Mouse (Mus musculus): ENCODE measurements at regions not wholly inside any gene's neighbourhood (a gene's known extent, or its start where the extent isn't known, plus 50 kb on each side); places are given as distances from the start of the nearest gene placed in this dataset.

DNA sequence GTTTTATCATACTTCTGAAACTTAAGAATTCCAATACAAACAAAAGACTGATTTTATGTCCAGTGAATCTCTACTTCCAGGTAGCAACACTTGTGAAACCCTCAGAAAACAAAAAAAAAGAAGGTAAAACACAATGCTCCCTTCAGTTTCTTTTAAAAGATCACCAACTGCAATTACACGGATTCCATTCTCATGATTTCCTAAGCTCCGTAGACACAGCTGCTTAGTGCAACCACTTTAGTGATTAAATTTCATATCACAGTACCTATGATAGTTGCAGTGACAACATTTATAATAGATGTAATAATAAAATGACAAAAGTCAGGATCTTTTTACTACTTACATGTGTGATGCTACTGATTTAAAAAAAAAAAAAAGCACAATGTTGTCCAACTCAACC lies 1087.6 kb upstream of the Cited2 start:
- no peaks in the 10 kb centered on the region for H3K27me3 ChIP-seq (ENCODE audit: insufficient read depth, low read length)
- no peak for TF ChIP-seq NANOG (IDR thresholded peaks at IDR 0.05; ENCODE audit: borderline replicate concordance, low read length)
- no peak for TF ChIP-seq POU5F1 (IDR thresholded peaks at IDR 0.05; ENCODE audit: borderline replicate concordance, low read length)
- TF ChIP-seq CTCF (conservative IDR thresholded peaks at IDR 0.05; ENCODE audit: low read length) = no peak
- H3K4me1 ChIP-seq (replicated peaks; ENCODE audit: low read depth, low read length) = no peaks in the 10 kb centered on the region
- H3K4me3 ChIP-seq (replicated peaks; ENCODE audit: low read length) = no peak overlapping the region
- H3K36me3 ChIP-seq (ENCODE audit: insufficient read depth, low read length) = no peaks in the 10 kb centered on the region
- H3K9me3 ChIP-seq (ENCODE audit: low read length) = no peaks in the 10 kb centered on the region

- H3K4me1 ChIP-seq (replicated peaks; ENCODE audit: low read depth, low read length) = no peaks in the 10 kb centered on the region
- no peaks in the 10 kb centered on the region for H3K36me3 ChIP-seq (ENCODE audit: insufficient read depth, low read length)
- H3K27me3 ChIP-seq (ENCODE audit: insufficient read depth, low read length) = no peaks in the 10 kb centered on the region
- no peak overlapping the region for H3K4me3 ChIP-seq (replicated peaks; ENCODE audit: low read length)
- no peaks in the 10 kb centered on the region for H3K9me3 ChIP-seq (ENCODE audit: low read length)
- no peak for TF ChIP-seq POU5F1 (IDR thresholded peaks at IDR 0.05; ENCODE audit: borderline replicate concordance, low read length)
- TF ChIP-seq CTCF (conservative IDR thresholded peaks at IDR 0.05; ENCODE audit: low read length) = no peak
- TF ChIP-seq NANOG (IDR thresholded peaks at IDR 0.05; ENCODE audit: borderline replicate concordance, low read length) = no peak
Measured at GRCm38 (mm10) chr10:16637006-16637405, 1086.0 kb upstream of the Cited2 start.

- Histone ChIP-seq H3K9me3 (ENCODE audit: low read length) (no peaks in the 10 kb centered on the region), H3K4me3 (replicated peaks; ENCODE audit: low read length) (no peak overlapping the region), H3K4me1 (replicated peaks; ENCODE audit: low read depth, low read length) (no peaks in the 10 kb centered on the region), H3K36me3 (ENCODE audit: insufficient read depth, low read length) (no peaks in the 10 kb centered on the region), H3K27me3 (ENCODE audit: insufficient read depth, low read length) (no peaks in the 10 kb centered on the region)
- TF ChIP-seq NANOG (IDR thresholded peaks at IDR 0.05; ENCODE audit: borderline replicate concordance, low read length) = no peak
- no peak for TF ChIP-seq CTCF (conservative IDR thresholded peaks at IDR 0.05; ENCODE audit: low read length)
- TF ChIP-seq POU5F1 (IDR thresholded peaks at IDR 0.05; ENCODE audit: borderline replicate concordance, low read length) = no peak
Measured at GRCm38 (mm10) chr10:16638111-16638510, 1084.9 kb upstream of the Cited2 start.

DNA sequence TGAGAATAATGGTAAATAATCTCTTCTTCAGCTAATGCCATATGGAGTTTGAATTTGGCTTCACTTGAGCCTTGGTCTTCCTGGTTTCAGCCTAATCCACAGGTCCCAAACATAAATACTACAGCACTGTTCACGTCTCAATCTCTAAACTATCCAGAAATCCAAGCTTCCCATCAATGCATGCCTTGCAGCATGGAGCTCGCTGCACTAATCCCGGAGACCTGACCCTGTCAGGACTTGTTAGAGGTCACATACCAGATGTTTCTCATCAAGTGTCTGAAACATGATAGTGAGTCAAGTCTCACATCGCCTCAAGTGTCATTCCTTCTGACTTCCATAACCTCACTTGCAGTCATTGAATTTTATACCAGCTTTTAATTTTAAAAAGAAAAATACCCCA lies 1082.9 kb upstream of the Cited2 start:
- no peak for TF ChIP-seq NANOG (IDR thresholded peaks at IDR 0.05; ENCODE audit: borderline replicate concordance, low read length)
- TF ChIP-seq CTCF (conservative IDR thresholded peaks at IDR 0.05; ENCODE audit: low read length) = no peak
- no peak for TF ChIP-seq POU5F1 (IDR thresholded peaks at IDR 0.05; ENCODE audit: borderline replicate concordance, low read length)
- H3K4me3 ChIP-seq (replicated peaks; ENCODE audit: low read length) = no peak overlapping the region
- no peaks in the 10 kb centered on the region for H3K36me3 ChIP-seq (ENCODE audit: insufficient read depth, low read length)
- H3K27me3 ChIP-seq (ENCODE audit: insufficient read depth, low read length) = no peaks in the 10 kb centered on the region
- H3K9me3 ChIP-seq (ENCODE audit: low read length) = peaks cover 13% of the 10 kb centered on the region
- H3K4me1 ChIP-seq (replicated peaks; ENCODE audit: low read depth, low read length) = no peaks in the 10 kb centered on the region

DNA sequence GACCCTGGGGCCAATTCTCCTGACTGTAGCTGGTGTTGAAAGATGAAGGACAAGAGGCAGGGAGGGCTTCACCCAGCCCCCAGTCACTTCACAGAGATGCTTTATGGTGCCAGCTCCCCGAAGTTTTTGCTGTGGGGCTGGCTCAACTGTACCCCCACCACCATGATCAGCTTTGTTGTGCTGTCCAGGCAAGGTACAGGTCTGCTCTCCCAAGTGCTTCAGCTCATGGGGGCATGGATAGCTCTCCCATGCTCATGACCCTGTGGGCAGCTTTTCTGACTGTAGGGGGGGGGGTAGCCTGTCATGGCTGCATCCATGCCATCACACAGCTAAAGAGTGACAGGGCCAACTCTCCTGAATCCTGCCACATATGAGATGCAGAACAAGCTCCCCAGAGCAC lies 1072.9 kb upstream of the Cited2 start:
- H3K9me3 ChIP-seq (ENCODE audit: low read length) = peaks cover 8% of the 10 kb centered on the region
- no peaks in the 10 kb centered on the region for H3K36me3 ChIP-seq (ENCODE audit: insufficient read depth, low read length)
- no peak for TF ChIP-seq POU5F1 (IDR thresholded peaks at IDR 0.05; ENCODE audit: borderline replicate concordance, low read length)
- TF ChIP-seq CTCF (conservative IDR thresholded peaks at IDR 0.05; ENCODE audit: low read length) = no peak
- TF ChIP-seq NANOG (IDR thresholded peaks at IDR 0.05; ENCODE audit: borderline replicate concordance, low read length) = no peak
- H3K27me3 ChIP-seq (ENCODE audit: insufficient read depth, low read length) = no peaks in the 10 kb centered on the region
- H3K4me3 ChIP-seq (replicated peaks; ENCODE audit: low read length) = no peak overlapping the region
- H3K4me1 ChIP-seq (replicated peaks; ENCODE audit: low read depth, low read length) = no peaks in the 10 kb centered on the region; the same call in 1 of the 2 replicates

- Histone ChIP-seq H3K4me3 (replicated peaks; ENCODE audit: low read length) (no peak overlapping the region), H3K27me3 (ENCODE audit: insufficient read depth, low read length) (no peaks in the 10 kb centered on the region), H3K4me1 (replicated peaks; ENCODE audit: low read depth, low read length) (no peaks in the 10 kb centered on the region; the same call in 1 of the 2 replicates), H3K36me3 (ENCODE audit: insufficient read depth, low read length) (no peaks in the 10 kb centered on the region), H3K9me3 (ENCODE audit: low read length) (peaks cover 6% of the 10 kb centered on the region; the same call in 1 of the 2 replicates)
- no peak for TF ChIP-seq NANOG (IDR thresholded peaks at IDR 0.05; ENCODE audit: borderline replicate concordance, low read length)
- TF ChIP-seq POU5F1 (IDR thresholded peaks at IDR 0.05; ENCODE audit: borderline replicate concordance, low read length) = no peak
- TF ChIP-seq CTCF (conservative IDR thresholded peaks at IDR 0.05; ENCODE audit: low read length) = no peak
Measured at GRCm38 (mm10) chr10:16652450-16652849, 1070.6 kb upstream of the Cited2 start.

DNA sequence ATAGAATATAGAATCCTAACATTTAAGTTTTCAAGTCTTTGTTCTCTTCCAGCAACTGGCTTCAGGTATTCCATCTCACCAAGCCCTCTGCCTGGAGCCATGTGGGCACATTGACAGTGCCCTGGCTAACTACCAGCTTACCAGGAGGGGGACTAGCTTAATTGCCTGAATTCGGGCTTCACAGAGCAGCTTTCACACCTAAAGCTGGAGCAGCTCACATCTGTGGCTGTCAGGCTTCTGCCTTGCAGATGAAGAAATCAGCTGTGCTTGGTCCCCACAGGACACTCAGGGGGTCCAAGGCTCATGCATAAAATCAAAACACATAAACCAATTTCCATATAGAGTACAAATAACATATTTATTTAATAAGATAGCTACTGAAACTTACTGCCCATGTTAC lies 1058.5 kb upstream of the Cited2 start:
- TF ChIP-seq CTCF (conservative IDR thresholded peaks at IDR 0.05; ENCODE audit: low read length) (no peak), POU5F1 (IDR thresholded peaks at IDR 0.05; ENCODE audit: borderline replicate concordance, low read length) (no peak)
- H3K36me3 ChIP-seq (ENCODE audit: insufficient read depth, low read length) = no peaks in the 10 kb centered on the region
- no peaks in the 10 kb centered on the region for H3K9me3 ChIP-seq (ENCODE audit: low read length)
- H3K4me1 ChIP-seq (replicated peaks; ENCODE audit: low read depth, low read length) = no peaks in the 10 kb centered on the region
- no peaks in the 10 kb centered on the region for H3K27me3 ChIP-seq (ENCODE audit: insufficient read depth, low read length)
- H3K4me3 ChIP-seq (replicated peaks; ENCODE audit: low read length) = no peak overlapping the region

DNA sequence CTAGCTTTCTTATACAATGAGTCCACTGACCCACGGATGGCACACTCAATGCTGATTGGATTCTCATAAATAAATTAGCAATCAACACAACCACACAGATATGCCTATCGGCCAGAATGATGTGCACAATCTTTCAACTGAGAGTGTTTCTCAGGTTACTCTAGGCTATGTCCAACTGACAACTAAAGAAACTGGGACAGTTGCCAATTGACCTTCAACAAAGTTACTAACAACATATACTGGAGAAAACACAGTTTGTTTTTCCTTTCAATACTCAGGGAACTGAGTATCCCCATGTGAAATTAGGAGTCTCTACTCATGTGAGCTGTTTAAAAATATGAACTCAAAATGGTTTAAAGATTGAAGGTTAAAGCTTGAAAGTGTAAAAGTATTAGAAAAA lies 1052.7 kb upstream of the Cited2 start:
- Histone ChIP-seq H3K27me3 (ENCODE audit: insufficient read depth, low read length) (no peaks in the 10 kb centered on the region), H3K36me3 (ENCODE audit: insufficient read depth, low read length) (no peaks in the 10 kb centered on the region), H3K4me3 (replicated peaks; ENCODE audit: low read length) (no peak overlapping the region), H3K9me3 (ENCODE audit: low read length) (no peaks in the 10 kb centered on the region), H3K4me1 (replicated peaks; ENCODE audit: low read depth, low read length) (no peaks in the 10 kb centered on the region)
- no peak for TF ChIP-seq NANOG (IDR thresholded peaks at IDR 0.05; ENCODE audit: borderline replicate concordance, low read length)
- TF ChIP-seq POU5F1 (IDR thresholded peaks at IDR 0.05; ENCODE audit: borderline replicate concordance, low read length) = no peak
- no peak for TF ChIP-seq CTCF (conservative IDR thresholded peaks at IDR 0.05; ENCODE audit: low read length)

- Histone ChIP-seq H3K27me3 (ENCODE audit: insufficient read depth, low read length) (no peaks in the 10 kb centered on the region), H3K4me1 (replicated peaks; ENCODE audit: low read depth, low read length) (no peaks in the 10 kb centered on the region), H3K4me3 (replicated peaks; ENCODE audit: low read length) (no peak overlapping the region), H3K9me3 (ENCODE audit: low read length) (no peaks in the 10 kb centered on the region), H3K36me3 (ENCODE audit: insufficient read depth, low read length) (no peaks in the 10 kb centered on the region)
- TF ChIP-seq POU5F1 (IDR thresholded peaks at IDR 0.05; ENCODE audit: borderline replicate concordance, low read length) = no peak
- no peak for TF ChIP-seq CTCF (conservative IDR thresholded peaks at IDR 0.05; ENCODE audit: low read length)
- TF ChIP-seq NANOG (IDR thresholded peaks at IDR 0.05; ENCODE audit: borderline replicate concordance, low read length) = no peak
Measured at GRCm38 (mm10) chr10:16681001-16681400, 1042.0 kb upstream of the Cited2 start.
